ENCODE assay signal across 8 mouse cellular contexts in the genomic region with DNA sequence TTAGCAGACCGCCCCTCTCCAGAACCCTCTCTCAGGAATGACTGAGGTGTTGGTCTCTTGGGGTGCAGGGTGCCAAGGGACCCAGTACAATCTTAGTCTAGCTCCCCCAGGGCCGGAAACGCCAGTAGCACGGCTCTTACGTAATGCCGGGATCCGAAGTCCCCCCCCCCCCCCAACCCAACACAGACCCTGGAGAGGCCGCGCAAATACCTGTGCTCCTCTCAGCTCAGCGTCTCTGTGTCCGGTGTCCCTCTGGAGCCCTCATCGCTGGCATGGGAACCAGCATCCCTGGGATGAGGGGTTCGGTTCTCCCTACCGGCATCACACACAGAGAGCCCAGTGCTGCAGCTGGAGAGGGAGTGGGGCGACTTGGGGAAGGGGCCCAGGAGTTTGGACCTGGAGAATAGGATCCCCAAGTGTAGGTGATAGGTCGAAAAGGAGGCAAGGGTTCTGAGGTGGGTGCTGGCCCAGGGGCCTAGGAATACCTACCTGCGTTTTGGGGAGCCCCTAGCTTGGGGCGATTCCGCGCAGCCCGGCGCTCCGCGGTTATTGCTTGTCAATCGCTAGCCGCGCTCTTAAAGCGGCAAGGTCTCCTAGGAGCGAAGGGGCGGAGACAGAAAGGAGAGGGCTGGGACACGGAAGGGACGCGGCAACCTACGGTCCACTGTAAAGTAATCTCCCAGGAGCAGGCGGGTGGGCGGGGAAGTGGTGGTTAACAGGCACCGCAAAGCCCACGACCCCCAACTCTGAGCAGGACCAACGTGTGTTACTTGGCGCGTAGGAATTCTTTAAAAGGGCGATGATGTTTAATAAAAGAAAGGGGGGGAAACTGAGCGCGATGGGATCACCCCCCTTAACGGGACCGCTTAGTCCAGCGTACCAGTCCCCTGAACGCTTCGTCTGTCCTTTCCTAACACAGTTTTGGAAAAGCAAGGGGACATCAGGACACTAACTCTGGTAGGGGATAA. TPM values are rescaled to one million over a fixed set of nuclear protein-coding genes. Genes with fewer than 3 reads are reported as not detected.
DNase-seq lines count a peak whose midpoint lies in the region; ATAC-seq and TF ChIP-seq lines count a peak whose summit lies in the region.

Gene Mpp2, minus strand, starts transcription at position 585 of the 968 bp plus-strand sequence.

- under 1% methylated on average over 49 of the region's 49 CpGs for WGBS in embryonic facial prominence, embryonic 12.5 days
- WGBS in limb, embryonic 14.5 days = under 1% methylated on average over 46 of the region's 49 CpGs
- whole genome bisulfite sequencing in midbrain, embryonic 14.5 days = under 1% methylated on average over 49 of the region's 49 CpGs

- peaks cover 3% of the 10 kb centered on the region; the same call in 1 of the 2 replicates for H3K36me3 ChIP-seq in embryonic facial prominence, embryonic 12.5 days
- H3K36me3 ChIP-seq in limb, embryonic 14.5 days (ENCODE audit: control insufficient read depth, insufficient read depth, low read length) = no peaks in the 10 kb centered on the region
- peaks cover 7% of the 10 kb centered on the region; the same call in 1 of the 2 replicates for H3K36me3 ChIP-seq in midbrain, embryonic 14.5 days (ENCODE audit: control insufficient read depth, insufficient read depth, low read length)

- no peaks in the 10 kb centered on the region for H3K9me3 ChIP-seq in embryonic facial prominence, embryonic 12.5 days
- H3K9me3 ChIP-seq in limb, embryonic 14.5 days (ENCODE audit: control insufficient read depth, low read length) = no peaks in the 10 kb centered on the region
- no peaks in the 10 kb centered on the region for H3K9me3 ChIP-seq in midbrain, embryonic 14.5 days (ENCODE audit: control insufficient read depth, low read length)

- DNase-seq in CD4-positive, CD25-positive, alpha-beta regulatory T cell, adult 2 months (ENCODE audit: low read depth, low spot score) = peak; percentile 73
- DNase-seq in adrenal gland, postnatal 4 days (ENCODE audit: low spot score in 2 of 2) = peak; percentile 10 to 47
- peak; percentile 79 to 82 for DNase-seq in heart, adult 18-20 months
- peak; percentile 69 for DNase-seq in kidney, adult 18-20 months
- DNase-seq in limb, embryonic 14.5 days (ENCODE audit: low spot score) = peak; percentile 78
- peak; percentile 91 for DNase-seq in midbrain, embryonic 14.5 days
- peak; percentile 65 to 79 for DNase-seq in spleen, postnatal 36 days (ENCODE audit: low spot score in 2 of 2)

- H3K4me3 ChIP-seq in embryonic facial prominence, embryonic 12.5 days = peak within 1 kb of the TSS; percentile 71
- H3K4me3 ChIP-seq in limb, embryonic 14.5 days (replicated peaks; ENCODE audit: low read length) = peak within 1 kb of the TSS; percentile 69
- H3K4me3 ChIP-seq in midbrain, embryonic 14.5 days (replicated peaks; ENCODE audit: low read depth, low read length) = peak within 1 kb of the TSS; percentile 62

- TF ChIP-seq POLR2A in limb, embryonic 14.5 days (IDR thresholded peaks at IDR 0.05; ENCODE audit: borderline replicate concordance, extremely low read depth, insufficient read depth, insufficient read length) = 0 out of 2 replicates have a peak, but pooled peaks have one; percentile 11

- peak within 1 kb of the TSS; percentile 71 for H3K9ac ChIP-seq in embryonic facial prominence, embryonic 12.5 days
- H3K9ac ChIP-seq in limb, embryonic 14.5 days (ENCODE audit: low read depth, low read length, severe bottlenecking) = peak within 1 kb of the TSS; percentile 62
- peak within 1 kb of the TSS; percentile 79 for H3K9ac ChIP-seq in midbrain, embryonic 14.5 days (replicated peaks; ENCODE audit: low read length)

- H3K4me1 ChIP-seq in embryonic facial prominence, embryonic 12.5 days = peaks cover 19% of the 10 kb centered on the region
- H3K4me1 ChIP-seq in limb, embryonic 14.5 days (ENCODE audit: control insufficient read depth, insufficient read depth, low read length) = peaks cover 13% of the 10 kb centered on the region; the same call in 1 of the 2 replicates
- H3K4me1 ChIP-seq in midbrain, embryonic 14.5 days (ENCODE audit: control insufficient read depth, insufficient read depth, low read length) = peaks cover 16% of the 10 kb centered on the region

- H3K4me2 ChIP-seq in embryonic facial prominence, embryonic 12.5 days (replicated peaks) = peak within 1 kb of the TSS; percentile 74
- H3K4me2 ChIP-seq in limb, embryonic 14.5 days (replicated peaks; ENCODE audit: low read depth, low read length, severe bottlenecking) = peak within 1 kb of the TSS; percentile 91
- H3K4me2 ChIP-seq in midbrain, embryonic 14.5 days (ENCODE audit: low read length) = peak within 1 kb of the TSS; percentile 73

- peak within 1 kb of the TSS; percentile 90 for H3K27ac ChIP-seq in embryonic facial prominence, embryonic 12.5 days
- H3K27ac ChIP-seq in limb, embryonic 14.5 days (replicated peaks; ENCODE audit: low read depth, low read length) = peak within 1 kb of the TSS; percentile 84
- H3K27ac ChIP-seq in midbrain, embryonic 14.5 days (replicated peaks; ENCODE audit: low read depth, low read length) = peak within 1 kb of the TSS; percentile 96

- H3K27me3 ChIP-seq in embryonic facial prominence, embryonic 12.5 days = no peaks in the 10 kb centered on the region
- H3K27me3 ChIP-seq in limb, embryonic 14.5 days (ENCODE audit: control insufficient read depth, insufficient read depth, low read length) = no peaks in the 10 kb centered on the region
- no peaks in the 10 kb centered on the region for H3K27me3 ChIP-seq in midbrain, embryonic 14.5 days (ENCODE audit: control insufficient read depth, insufficient read depth, low read length)

- peak; percentile 62 for ATAC-seq in embryonic facial prominence, embryonic 12.5 days (ENCODE audit: insufficient number of reproducible peaks, insufficient read depth, low FRiP score, low TSS enrichment)
- ATAC-seq in limb, embryonic 14.5 days (ENCODE audit: low FRiP score, low read depth) = peak; percentile 72
- peak; percentile 29 for ATAC-seq in midbrain, embryonic 14.5 days (ENCODE audit: low FRiP score, low TSS enrichment)

RNA-seq across cellular contexts. Expression of gene Mpp2, which starts in this region (rescaled TPM):
- total RNA-seq in adrenal gland, postnatal 4 days (2021) = 10 to 100 TPM in 1 of 2 experiments, 1 to 10 TPM in 1; 8.8 to 11.5 TPM
- 12.7 and 12.8 TPM in 2 replicates for polyA plus RNA-seq in embryonic facial prominence, embryonic 12.5 days (2016; fragmentation: Nextera tagmentation; extraction: Ambion mirVana)
- 1 to 10 TPM; 1.5 to 3.1 TPM for total RNA-seq in heart, adult 18-20 months (2021)
- polyA plus RNA-seq in limb, embryonic 14.5 days (2012; rRNA removed) = 20.5 and 26.7 TPM in 2 replicates
- polyA plus RNA-seq in limb, embryonic 14.5 days (2014; fragmentation: Nextera tagmentation; extraction: Ambion mirVana) = 6.6 and 10.2 TPM in 2 replicates
- 22.5 and 23.9 TPM in 2 replicates for polyA plus RNA-seq in midbrain, embryonic 14.5 days (2014; fragmentation: Nextera tagmentation; extraction: Ambion mirVana)

Comparison
In these comparisons a context has a peak if more than half of its experiments do, and no peak if none do; other contexts are left out.
1. Peak in every context shown above with its lines: DNase-seq, ATAC-seq, H3K4me3 ChIP-seq and H3K27ac ChIP-seq.
2. DNase-seq: peak in every context shown above with its lines; median percentile 91 in midbrain, embryonic 14.5 days; 80 in heart, adult 18-20 months; 78 in limb, embryonic 14.5 days; 73 in CD4-positive, CD25-positive, alpha-beta regulatory T cell, adult 2 months; 72 in spleen, postnatal 36 days; 69 in kidney, adult 18-20 months; 28 in adrenal gland, postnatal 4 days.